Mouse (Mus musculus) hindbrain, embryonic 14.5 days (tissue): ENCODE data around the gene Ppm1b. TPM values are rescaled to one million over a fixed set of nuclear protein-coding genes. Genes with fewer than 3 reads are reported as not detected.

Experiments used
- ATAC-seq: fragments of 200-750 bp; cut with Nextera tagmentation; 2 replicates; pipeline ENCODE4 v1.8.0; 2017; ENCODE audit warnings: moderate number of reproducible peaks, mild to moderate bottlenecking, moderate TSS enrichment, moderate library complexity; ENCODE audit not compliant: low FRiP score
- DNase-seq: peaks from one replicate; pipeline ENCODE4 v3.0.0-alpha.2; 2015; ENCODE audit warnings: low spot score
- H3K27ac ChIP-seq: fragments of 300-500 bp; sonication (generic); 2 replicates; pipeline ENCODE4 v1.5.1; 2014; ENCODE audit warnings: mild to moderate bottlenecking, moderate library complexity
- H3K27me3 ChIP-seq: fragments of 300-500 bp; sonication (generic); 2 replicates; pipeline ENCODE4 v1.6.1; 2014; ENCODE audit warnings: mild to moderate bottlenecking, low read length, mixed read lengths; ENCODE audit not compliant: control insufficient read depth, insufficient read depth
- H3K36me3 ChIP-seq: fragments of 300-500 bp; sonication (generic); replicated peaks from 2 replicates; pipeline ENCODE4 v1.6.1; 2014; ENCODE audit not compliant: control insufficient read depth, insufficient read depth
- H3K4me1 ChIP-seq: fragments of 300-500 bp; sonication (generic); replicated peaks from 2 replicates; pipeline ENCODE4 v1.6.1; 2014; ENCODE audit warnings: antibody characterized with exemption, low read length, mixed read lengths; ENCODE audit not compliant: control insufficient read depth, insufficient read depth
- H3K4me2 ChIP-seq: fragments of 300-500 bp; sonication (generic); replicated peaks from 2 replicates; pipeline ENCODE4 v1.6.1; 2014; ENCODE audit warnings: mild to moderate bottlenecking, moderate library complexity
- H3K4me3 ChIP-seq: fragments of 300-500 bp; sonication (generic); replicated peaks from 2 replicates; pipeline ENCODE4 v1.5.1; 2014; ENCODE audit warnings: mild to moderate bottlenecking, low read length
- H3K9ac ChIP-seq: fragments of 300-500 bp; sonication (generic); 2 replicates; pipeline ENCODE4 v1.6.1; 2014
- H3K9me3 ChIP-seq: fragments of 300-500 bp; sonication (generic); 2 replicates; pipeline ENCODE4 v1.6.1; 2016; ENCODE audit warnings: low read length; ENCODE audit not compliant: control insufficient read depth
- WGBS: fragments of 180-500 bp; shearing (Covaris S2); extraction: QIAGEN DNeasy Blood & Tissue Kit; methylation state at CpG from one replicate; pipeline ENCODE4 v1.1.7; 2014; 5-methylcytosine and 5-hydroxymethylcytosine counted together
- polyA plus RNA-seq: library from polyadenylated mRNA; unstranded; fragments of >200 nt; fragmentation: Nextera tagmentation; extraction: Ambion mirVana; gene quantifications from 2 replicates; pipeline ENCODE4 v1.2.1, GENCODE M21; 2014

The Ppm1b gene
- polyA plus RNA-seq, 1 experiment from 2014 or later = 85.9 TPM

DNA sequence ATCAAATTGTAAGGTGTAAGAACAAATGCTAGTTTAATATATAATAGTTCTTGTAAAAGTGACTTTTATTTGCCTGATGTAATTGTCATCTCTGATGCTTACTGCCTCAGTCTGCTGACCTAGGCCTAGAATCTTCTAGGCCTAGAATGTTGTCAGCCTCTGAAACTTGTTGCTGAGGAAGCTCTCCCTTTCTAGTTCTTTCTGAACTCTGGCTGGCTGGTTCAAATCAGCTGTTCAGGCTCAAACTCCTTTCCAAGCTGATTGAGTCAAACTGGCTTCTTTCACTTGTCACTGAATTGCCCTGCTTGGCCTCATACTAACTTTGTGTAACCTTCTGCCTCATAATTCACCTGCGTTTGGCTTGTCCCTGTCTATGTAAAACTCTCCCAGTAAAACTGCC, 9.7 kb downstream of the Ppm1b start:
- H3K4me2 ChIP-seq = no peak overlapping the region
- no peak overlapping the region for H3K27ac ChIP-seq
- no peak overlapping the region for H3K9ac ChIP-seq
- H3K36me3 ChIP-seq = no peaks in the 10 kb centered on the region
- no peak overlapping the region for H3K4me3 ChIP-seq
- no peaks in the 10 kb centered on the region for H3K4me1 ChIP-seq
- no peaks in the 10 kb centered on the region for H3K27me3 ChIP-seq
- ATAC-seq = no peak
- no peaks in the 10 kb centered on the region for H3K9me3 ChIP-seq
- 87% methylated on average over 1 of the region's 1 CpGs for WGBS
- DNase-seq = no peak

DNA sequence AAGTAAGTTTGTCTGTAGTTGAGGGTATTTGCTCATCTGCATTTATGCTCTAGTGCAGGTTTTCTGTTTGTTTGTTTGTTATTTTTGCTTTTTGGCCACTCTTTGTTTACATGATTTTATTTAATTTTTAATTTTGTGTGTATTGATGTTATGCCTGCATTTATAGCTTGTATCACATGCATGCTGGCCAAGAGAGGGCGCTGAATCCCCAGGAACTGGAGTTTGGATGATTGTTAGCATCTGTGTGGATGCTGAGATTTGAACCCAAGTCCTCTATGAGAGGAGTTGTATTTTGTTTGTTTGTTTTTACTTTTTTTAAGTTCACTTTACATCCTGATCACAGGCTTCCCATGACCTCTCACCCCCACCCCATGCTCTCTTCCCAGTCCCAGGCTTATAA, 10.5 kb downstream of the Ppm1b start:
- Histone ChIP-seq H3K9ac (no peak overlapping the region), H3K4me1 (no peaks in the 10 kb centered on the region), H3K9me3 (no peaks in the 10 kb centered on the region), H3K27ac (no peak overlapping the region), H3K27me3 (no peaks in the 10 kb centered on the region), H3K4me2 (no peak overlapping the region), H3K36me3 (no peaks in the 10 kb centered on the region), H3K4me3 (no peak overlapping the region)
- 83% methylated on average over 1 of the region's 1 CpGs for WGBS
- DNase-seq (no peak), ATAC-seq (no peak)

DNA sequence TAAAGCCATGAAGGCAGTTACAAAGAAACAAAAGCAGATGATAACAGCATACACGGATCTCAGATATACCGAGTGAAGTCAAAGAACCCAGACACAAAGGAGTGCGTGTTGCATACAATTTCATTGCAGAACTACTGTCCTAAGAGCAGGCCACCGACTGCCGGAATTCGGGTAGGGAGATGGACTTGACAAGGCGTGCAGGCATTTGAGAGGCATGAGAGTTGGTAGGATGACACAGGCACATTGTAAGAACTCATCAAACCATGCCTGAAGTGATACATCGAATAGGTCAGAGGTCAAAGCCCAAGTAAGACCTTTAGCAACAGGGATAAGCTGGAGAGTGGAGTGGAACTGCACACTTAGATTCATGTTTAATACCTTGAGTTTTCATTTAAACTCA, 13.4 kb downstream of the Ppm1b start:
- Histone ChIP-seq H3K4me3 (no peak overlapping the region), H3K27ac (no peak overlapping the region), H3K4me2 (no peak overlapping the region), H3K36me3 (no peaks in the 10 kb centered on the region), H3K4me1 (no peaks in the 10 kb centered on the region), H3K27me3 (no peaks in the 10 kb centered on the region), H3K9ac (no peak overlapping the region), H3K9me3 (no peaks in the 10 kb centered on the region)
- DNase-seq = no peak
- WGBS = 66% methylated on average over 8 of the region's 8 CpGs
- ATAC-seq = no peak

DNA sequence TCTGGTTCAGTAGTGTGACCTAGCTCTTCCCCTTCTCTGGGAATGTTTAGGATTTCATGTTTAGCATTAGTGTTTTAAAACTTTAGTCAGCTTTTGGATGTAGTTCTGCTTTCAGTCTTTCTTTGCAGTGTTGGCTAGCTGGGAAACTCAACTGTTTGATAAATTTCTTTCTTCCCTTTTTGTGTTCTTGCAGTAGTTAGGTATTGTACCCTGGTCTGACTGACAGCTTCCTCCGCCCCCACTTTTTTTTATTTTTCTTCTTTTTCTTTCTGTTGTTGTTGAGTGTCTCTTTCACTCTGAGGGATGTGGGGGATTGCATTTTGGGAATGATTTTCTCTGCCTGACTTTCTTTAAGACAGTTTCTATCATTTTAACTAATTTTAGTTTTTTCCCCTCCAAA, 25.2 kb downstream of the Ppm1b start:
- Histone ChIP-seq H3K27ac (no peak overlapping the region), H3K4me2 (no peak overlapping the region), H3K27me3 (no peaks in the 10 kb centered on the region), H3K4me1 (no peaks in the 10 kb centered on the region), H3K4me3 (no peak overlapping the region), H3K9ac (no peak overlapping the region), H3K9me3 (no peaks in the 10 kb centered on the region), H3K36me3 (no peaks in the 10 kb centered on the region)
- ATAC-seq = no peak
- WGBS = 77% methylated on average over 1 of the region's 1 CpGs
- DNase-seq = no peak

DNA sequence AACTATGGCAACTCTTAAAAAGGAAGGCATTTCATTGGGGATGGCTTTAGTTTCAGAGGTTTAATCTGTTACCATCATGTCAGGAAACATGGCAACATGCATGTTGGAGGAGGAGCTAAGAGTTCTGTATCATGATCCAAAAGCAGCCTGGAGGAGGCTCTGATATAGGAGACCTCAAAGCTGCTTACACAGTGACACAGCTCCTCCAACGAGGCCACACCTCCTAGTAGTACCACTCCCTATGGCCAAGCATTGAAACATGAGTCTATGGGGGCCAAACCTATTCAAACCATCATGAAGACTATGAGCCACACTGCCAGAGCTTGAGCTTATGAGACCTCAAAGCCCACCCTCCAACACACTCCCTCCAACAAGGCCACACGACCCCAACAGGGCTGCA, 26.2 kb downstream of the Ppm1b start:
- ATAC-seq (no peak), DNase-seq (no peak)
- Histone ChIP-seq H3K9ac (no peak overlapping the region), H3K36me3 (no peaks in the 10 kb centered on the region), H3K27me3 (no peaks in the 10 kb centered on the region), H3K4me1 (peaks cover 7% of the 10 kb centered on the region; the same call in 1 of the 2 replicates), H3K4me2 (no peak overlapping the region), H3K9me3 (no peaks in the 10 kb centered on the region), H3K4me3 (no peak overlapping the region), H3K27ac (no peak overlapping the region)
- 87% methylated on average over 2 of the region's 2 CpGs for WGBS

DNA sequence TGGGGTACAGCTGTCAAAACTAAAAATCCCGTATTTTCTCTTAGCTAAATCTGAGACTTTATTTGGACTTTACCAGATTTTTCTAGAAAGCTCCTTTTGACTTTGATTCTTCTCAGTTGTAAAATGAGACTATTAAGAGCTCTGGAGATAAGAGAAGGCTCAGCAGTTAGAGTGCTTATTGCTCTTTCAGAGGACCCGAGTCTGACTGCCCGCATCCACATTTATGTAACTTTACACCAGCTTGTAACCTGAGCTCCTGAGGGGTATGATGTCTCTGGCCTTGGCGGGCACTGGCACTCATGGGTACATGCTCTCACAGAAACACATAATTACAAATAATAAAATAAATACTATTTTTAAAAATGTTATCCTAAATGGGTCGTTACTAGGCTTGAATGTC, 29.8 kb downstream of the Ppm1b start:
- DNase-seq (no peak), ATAC-seq (no peak)
- no peaks in the 10 kb centered on the region for H3K36me3 ChIP-seq
- H3K4me3 ChIP-seq = no peak overlapping the region
- H3K9me3 ChIP-seq = no peaks in the 10 kb centered on the region
- H3K27ac ChIP-seq = no peak overlapping the region
- H3K27me3 ChIP-seq = no peaks in the 10 kb centered on the region
- 85% methylated on average over 5 of the region's 5 CpGs for WGBS
- no peak overlapping the region for H3K9ac ChIP-seq
- no peak overlapping the region for H3K4me2 ChIP-seq
- H3K4me1 ChIP-seq = peaks cover 13% of the 10 kb centered on the region; the same call in 1 of the 2 replicates

DNA sequence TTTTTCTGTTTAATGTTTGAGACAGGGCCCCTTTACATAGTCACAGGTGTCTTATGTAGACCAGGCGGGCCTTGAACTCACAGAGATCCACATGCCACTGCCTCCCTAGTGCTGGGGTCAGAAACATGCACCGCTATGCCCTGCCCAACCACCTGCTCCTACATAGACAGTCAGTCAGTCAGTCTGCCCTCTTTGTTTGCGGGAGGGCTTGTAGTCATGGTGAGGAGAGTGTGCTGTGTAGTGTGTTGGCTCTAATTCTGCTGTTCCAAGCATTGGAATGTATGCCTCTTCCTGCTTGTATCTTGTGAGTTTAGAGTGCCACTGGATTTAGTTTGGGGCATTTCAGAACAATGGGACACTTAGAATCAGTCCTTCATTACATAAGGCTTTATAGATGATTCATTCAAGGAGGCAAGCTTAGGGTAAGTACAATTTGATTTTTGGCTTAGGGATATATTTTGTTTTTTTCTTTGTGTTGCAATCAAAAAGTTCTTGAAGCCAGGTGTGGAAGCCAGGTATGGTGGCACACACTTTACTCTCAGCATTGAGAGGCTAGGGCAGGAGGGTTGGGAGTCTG, 31.4 kb downstream of the Ppm1b start:
- Histone ChIP-seq H3K27me3 (no peaks in the 10 kb centered on the region), H3K27ac (no peak overlapping the region), H3K4me3 (no peak overlapping the region), H3K36me3 (no peaks in the 10 kb centered on the region), H3K4me1 (peaks cover 13% of the 10 kb centered on the region; the same call in 1 of the 2 replicates), H3K4me2 (no peak overlapping the region), H3K9ac (no peak overlapping the region), H3K9me3 (no peaks in the 10 kb centered on the region)
- ATAC-seq (peak; percentile 27; the same call in 1 of the 2 replicates), DNase-seq (no peak)
- 80% methylated on average over 3 of the region's 3 CpGs for WGBS

DNA sequence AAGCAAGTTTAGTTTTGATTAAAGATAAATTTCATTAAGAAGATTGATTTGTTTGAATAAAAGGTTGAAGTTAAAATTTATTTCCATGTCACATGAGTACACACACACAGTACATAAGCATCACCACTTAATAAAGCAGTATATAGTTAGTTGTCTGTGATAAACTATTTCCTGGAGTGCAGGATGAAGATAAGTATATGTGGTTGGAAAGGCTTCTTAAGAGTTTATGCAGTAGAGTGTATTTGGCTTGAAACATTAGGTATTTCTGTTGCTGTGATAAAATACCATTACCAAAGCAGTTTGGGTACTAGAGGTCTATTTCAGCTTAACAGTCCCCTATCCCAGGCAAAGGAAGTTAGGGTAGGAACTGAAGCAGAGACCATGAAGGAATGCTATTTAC, 32.0 kb downstream of the Ppm1b start:
- Histone ChIP-seq H3K27ac (no peak overlapping the region), H3K9me3 (no peaks in the 10 kb centered on the region), H3K36me3 (no peaks in the 10 kb centered on the region), H3K4me3 (no peak overlapping the region), H3K4me2 (no peak overlapping the region), H3K4me1 (peaks cover 13% of the 10 kb centered on the region; the same call in 1 of the 2 replicates), H3K9ac (no peak overlapping the region), H3K27me3 (no peaks in the 10 kb centered on the region)
- DNase-seq (no peak), ATAC-seq (no peak)

DNA sequence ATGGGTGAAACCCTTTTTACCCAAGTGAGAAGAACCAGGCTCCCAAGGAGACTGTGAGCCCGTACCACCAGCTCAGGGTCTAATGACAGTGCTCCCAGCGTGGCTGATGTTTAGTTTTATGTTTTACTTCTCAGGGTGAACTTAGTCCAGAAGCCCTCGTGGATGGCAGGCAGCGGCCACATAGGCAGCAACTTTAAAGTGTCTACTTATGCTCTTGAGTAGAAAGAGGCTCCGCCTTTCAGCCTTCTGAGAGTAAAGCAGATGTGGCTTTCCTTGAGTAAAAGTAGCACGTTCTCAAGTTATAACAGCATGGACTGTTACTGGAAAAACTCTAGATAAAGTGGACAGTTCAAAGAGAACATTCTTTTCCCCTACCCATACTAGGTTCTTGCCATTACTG, 39.3 kb downstream of the Ppm1b start:
- no peak overlapping the region for H3K4me2 ChIP-seq
- no peak overlapping the region for H3K9ac ChIP-seq
- no peak overlapping the region for H3K4me3 ChIP-seq
- H3K36me3 ChIP-seq = peaks cover 3% of the 10 kb centered on the region; the same call in 1 of the 2 replicates
- DNase-seq = no peak
- 0 out of 2 replicates have a peak, but pooled peaks cover 7% of the 10 kb centered on the region for H3K4me1 ChIP-seq
- no peak overlapping the region for H3K27ac ChIP-seq
- H3K27me3 ChIP-seq = no peaks in the 10 kb centered on the region
- 91% methylated on average over 6 of the region's 6 CpGs for WGBS
- no peak for ATAC-seq
- no peaks in the 10 kb centered on the region for H3K9me3 ChIP-seq

DNA sequence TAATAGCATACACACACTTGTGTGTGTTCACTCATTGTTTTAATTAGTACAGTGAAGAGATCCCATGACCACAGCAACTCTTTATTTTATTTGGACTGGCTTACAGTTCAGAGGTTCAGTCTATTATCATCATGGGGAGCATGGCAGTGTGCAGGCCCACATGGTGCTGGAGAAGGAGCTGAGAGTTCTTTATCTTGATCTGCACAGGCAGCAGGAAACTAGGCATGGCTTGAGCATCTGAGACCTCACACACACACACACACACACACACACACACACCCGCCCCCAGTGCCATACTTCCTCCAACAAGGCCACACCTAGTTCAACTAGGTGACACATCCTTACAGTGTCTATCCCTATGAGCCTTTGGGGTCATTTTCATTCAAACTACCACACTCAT, 41.1 kb downstream of the Ppm1b start:
- H3K4me1 ChIP-seq = 0 out of 2 replicates have a peak, but pooled peaks cover 7% of the 10 kb centered on the region
- ATAC-seq = no peak
- no peak overlapping the region for H3K27ac ChIP-seq
- no peak overlapping the region for H3K9ac ChIP-seq
- 80% methylated on average over 1 of the region's 1 CpGs for WGBS
- H3K27me3 ChIP-seq = no peaks in the 10 kb centered on the region
- DNase-seq = no peak
- H3K4me3 ChIP-seq = no peak overlapping the region
- no peaks in the 10 kb centered on the region for H3K9me3 ChIP-seq
- no peak overlapping the region for H3K4me2 ChIP-seq
- H3K36me3 ChIP-seq = peaks cover 3% of the 10 kb centered on the region; the same call in 1 of the 2 replicates
